Mouse (Mus musculus): Measurements from ENCODE around the gene 2210010C04Rik. TPM values are rescaled to one million over a fixed set of nuclear protein-coding genes. Genes with fewer than 3 reads are reported as not detected.

Gene 2210010C04Rik
- polyA plus RNA-seq, 1 experiment from 2014 or later = not detected

GRCm38 (mm10) chr6:41055581-41055980 lies 20.3 kb upstream of the 2210010C04Rik start:
- H3K4me3 ChIP-seq (ENCODE audit: low read depth, low read length) = no peak overlapping the region
- 43% methylated on average over 2 of the region's 2 CpGs for WGBS
- H3K4me1 ChIP-seq (replicated peaks; ENCODE audit: control insufficient read depth, insufficient read depth, low read length) = no peaks in the 10 kb centered on the region
- no peak overlapping the region for H3K4me2 ChIP-seq (ENCODE audit: low read depth, low read length, severe bottlenecking)
- H3K27ac ChIP-seq (ENCODE audit: low read depth, low read length) = no peak overlapping the region
- no peak for ATAC-seq (replicated peaks; ENCODE audit: low FRiP score)
- H3K36me3 ChIP-seq (ENCODE audit: control insufficient read depth, insufficient read depth, low read length) = no peaks in the 10 kb centered on the region
- peak; percentile 58 for DNase-seq (ENCODE audit: low spot score)
- no peak overlapping the region for H3K9ac ChIP-seq (ENCODE audit: low read length)
- no peaks in the 10 kb centered on the region for H3K9me3 ChIP-seq (ENCODE audit: control insufficient read depth, low read length)
- no peaks in the 10 kb centered on the region for H3K27me3 ChIP-seq (ENCODE audit: control insufficient read depth, insufficient read depth, low read length)

- 75% methylated on average over 2 of the region's 2 CpGs for WGBS
- H3K27ac ChIP-seq (ENCODE audit: low read depth, low read length) = no peak overlapping the region
- ATAC-seq (replicated peaks; ENCODE audit: low FRiP score) = no peak
These were observed 19.1 kb upstream of the 2210010C04Rik start for GRCm38 (mm10) chr6:41054379-41054778.

GRCm38 (mm10) chr6:41051824-41052223 lies 16.5 kb upstream of the 2210010C04Rik start:
- no peak for ATAC-seq (replicated peaks; ENCODE audit: low FRiP score)
- WGBS = 88% methylated on average over 4 of the region's 4 CpGs
- Histone ChIP-seq H3K27ac (ENCODE audit: low read depth, low read length) (no peak overlapping the region), H3K9ac (ENCODE audit: low read length) (no peak overlapping the region), H3K4me1 (replicated peaks; ENCODE audit: control insufficient read depth, insufficient read depth, low read length) (no peaks in the 10 kb centered on the region), H3K36me3 (ENCODE audit: control insufficient read depth, insufficient read depth, low read length) (no peaks in the 10 kb centered on the region), H3K27me3 (ENCODE audit: control insufficient read depth, insufficient read depth, low read length) (no peaks in the 10 kb centered on the region), H3K4me3 (ENCODE audit: low read depth, low read length) (no peak overlapping the region), H3K9me3 (ENCODE audit: control insufficient read depth, low read length) (no peaks in the 10 kb centered on the region), H3K4me2 (ENCODE audit: low read depth, low read length, severe bottlenecking) (no peak overlapping the region)
- DNase-seq (ENCODE audit: low spot score) = no peak

More at GRCm38 (mm10) chr6:41054379-41054778, 19.1 kb upstream of the 2210010C04Rik start:
- no peak for DNase-seq (ENCODE audit: low spot score)
- Histone ChIP-seq H3K27me3 (ENCODE audit: control insufficient read depth, insufficient read depth, low read length) (no peaks in the 10 kb centered on the region), H3K9ac (ENCODE audit: low read length) (no peak overlapping the region), H3K9me3 (ENCODE audit: control insufficient read depth, low read length) (no peaks in the 10 kb centered on the region), H3K4me3 (ENCODE audit: low read depth, low read length) (no peak overlapping the region), H3K36me3 (ENCODE audit: control insufficient read depth, insufficient read depth, low read length) (no peaks in the 10 kb centered on the region), H3K4me2 (ENCODE audit: low read depth, low read length, severe bottlenecking) (no peak overlapping the region), H3K4me1 (replicated peaks; ENCODE audit: control insufficient read depth, insufficient read depth, low read length) (no peaks in the 10 kb centered on the region)

GRCm38 (mm10) chr6:41048602-41049001 lies 13.3 kb upstream of the 2210010C04Rik start:
- H3K4me3 ChIP-seq (ENCODE audit: low read depth, low read length) = no peak overlapping the region
- ATAC-seq (replicated peaks; ENCODE audit: low FRiP score) (no peak), DNase-seq (ENCODE audit: low spot score) (no peak)

GRCm38 (mm10) chr6:41047961-41048360 lies 12.7 kb upstream of the 2210010C04Rik start:
- H3K27me3 ChIP-seq (ENCODE audit: control insufficient read depth, insufficient read depth, low read length) = no peaks in the 10 kb centered on the region
- H3K4me3 ChIP-seq (ENCODE audit: low read depth, low read length) = no peak overlapping the region
- H3K27ac ChIP-seq (ENCODE audit: low read depth, low read length) = no peak overlapping the region
- WGBS = 86% methylated on average over 1 of the region's 1 CpGs
- H3K4me1 ChIP-seq (replicated peaks; ENCODE audit: control insufficient read depth, insufficient read depth, low read length) = no peaks in the 10 kb centered on the region
- H3K9me3 ChIP-seq (ENCODE audit: control insufficient read depth, low read length) = no peaks in the 10 kb centered on the region
- ATAC-seq (replicated peaks; ENCODE audit: low FRiP score) (no peak), DNase-seq (ENCODE audit: low spot score) (no peak)
- no peaks in the 10 kb centered on the region for H3K36me3 ChIP-seq (ENCODE audit: control insufficient read depth, insufficient read depth, low read length)
- no peak overlapping the region for H3K9ac ChIP-seq (ENCODE audit: low read length)
- H3K4me2 ChIP-seq (ENCODE audit: low read depth, low read length, severe bottlenecking) = no peak overlapping the region

More at GRCm38 (mm10) chr6:41048602-41049001, 13.3 kb upstream of the 2210010C04Rik start:
- H3K9me3 ChIP-seq (ENCODE audit: control insufficient read depth, low read length) = no peaks in the 10 kb centered on the region
- H3K27me3 ChIP-seq (ENCODE audit: control insufficient read depth, insufficient read depth, low read length) = no peaks in the 10 kb centered on the region
- 88% methylated on average over 1 of the region's 1 CpGs for WGBS
- H3K9ac ChIP-seq (ENCODE audit: low read length) = no peak overlapping the region
- no peak overlapping the region for H3K27ac ChIP-seq (ENCODE audit: low read depth, low read length)
- H3K4me2 ChIP-seq (ENCODE audit: low read depth, low read length, severe bottlenecking) = no peak overlapping the region
- H3K4me1 ChIP-seq (replicated peaks; ENCODE audit: control insufficient read depth, insufficient read depth, low read length) = no peaks in the 10 kb centered on the region
- H3K36me3 ChIP-seq (ENCODE audit: control insufficient read depth, insufficient read depth, low read length) = no peaks in the 10 kb centered on the region

GRCm38 (mm10) chr6:41047202-41047601 lies 11.9 kb upstream of the 2210010C04Rik start:
- Histone ChIP-seq H3K4me1 (replicated peaks; ENCODE audit: control insufficient read depth, insufficient read depth, low read length) (no peaks in the 10 kb centered on the region), H3K27ac (ENCODE audit: low read depth, low read length) (no peak overlapping the region), H3K9ac (ENCODE audit: low read length) (no peak overlapping the region), H3K9me3 (ENCODE audit: control insufficient read depth, low read length) (no peaks in the 10 kb centered on the region), H3K36me3 (ENCODE audit: control insufficient read depth, insufficient read depth, low read length) (no peaks in the 10 kb centered on the region), H3K4me3 (ENCODE audit: low read depth, low read length) (no peak overlapping the region), H3K4me2 (ENCODE audit: low read depth, low read length, severe bottlenecking) (no peak overlapping the region), H3K27me3 (ENCODE audit: control insufficient read depth, insufficient read depth, low read length) (no peaks in the 10 kb centered on the region)
- no peak for ATAC-seq (replicated peaks; ENCODE audit: low FRiP score)
- WGBS = 81% methylated on average over 1 of the region's 1 CpGs
- DNase-seq (ENCODE audit: low spot score) = no peak

GRCm38 (mm10) chr6:41046553-41046952 lies 11.2 kb upstream of the 2210010C04Rik start:
- 71% methylated on average over 2 of the region's 2 CpGs for WGBS

GRCm38 (mm10) chr6:41044753-41045152 lies 9.4 kb upstream of the 2210010C04Rik start:
- Histone ChIP-seq H3K9ac (ENCODE audit: low read length) (no peak overlapping the region), H3K4me1 (replicated peaks; ENCODE audit: control insufficient read depth, insufficient read depth, low read length) (no peaks in the 10 kb centered on the region), H3K27ac (ENCODE audit: low read depth, low read length) (no peak overlapping the region), H3K36me3 (ENCODE audit: control insufficient read depth, insufficient read depth, low read length) (no peaks in the 10 kb centered on the region), H3K4me2 (ENCODE audit: low read depth, low read length, severe bottlenecking) (no peak overlapping the region), H3K27me3 (ENCODE audit: control insufficient read depth, insufficient read depth, low read length) (no peaks in the 10 kb centered on the region), H3K4me3 (ENCODE audit: low read depth, low read length) (no peak overlapping the region), H3K9me3 (ENCODE audit: control insufficient read depth, low read length) (no peaks in the 10 kb centered on the region)
- no peak for ATAC-seq (replicated peaks; ENCODE audit: low FRiP score)
- WGBS = 88% methylated on average over 1 of the region's 1 CpGs
- no peak for DNase-seq (ENCODE audit: low spot score)

More at GRCm38 (mm10) chr6:41046553-41046952, 11.2 kb upstream of the 2210010C04Rik start:
- H3K4me3 ChIP-seq (ENCODE audit: low read depth, low read length) = no peak overlapping the region
- no peaks in the 10 kb centered on the region for H3K27me3 ChIP-seq (ENCODE audit: control insufficient read depth, insufficient read depth, low read length)
- H3K4me1 ChIP-seq (replicated peaks; ENCODE audit: control insufficient read depth, insufficient read depth, low read length) = no peaks in the 10 kb centered on the region
- H3K9me3 ChIP-seq (ENCODE audit: control insufficient read depth, low read length) = no peaks in the 10 kb centered on the region
- ATAC-seq (replicated peaks; ENCODE audit: low FRiP score) = no peak
- no peak overlapping the region for H3K27ac ChIP-seq (ENCODE audit: low read depth, low read length)
- H3K4me2 ChIP-seq (ENCODE audit: low read depth, low read length, severe bottlenecking) = no peak overlapping the region
- no peak overlapping the region for H3K9ac ChIP-seq (ENCODE audit: low read length)
- H3K36me3 ChIP-seq (ENCODE audit: control insufficient read depth, insufficient read depth, low read length) = no peaks in the 10 kb centered on the region
- no peak for DNase-seq (ENCODE audit: low spot score)

- no peaks in the 10 kb centered on the region for H3K9me3 ChIP-seq (ENCODE audit: control insufficient read depth, low read length)
- H3K4me3 ChIP-seq (ENCODE audit: low read depth, low read length) = no peak overlapping the region
- WGBS = 76% methylated on average over 1 of the region's 1 CpGs
- no peaks in the 10 kb centered on the region for H3K36me3 ChIP-seq (ENCODE audit: control insufficient read depth, insufficient read depth, low read length)
- no peak overlapping the region for H3K4me2 ChIP-seq (ENCODE audit: low read depth, low read length, severe bottlenecking)
- H3K9ac ChIP-seq (ENCODE audit: low read length) = no peak overlapping the region
- DNase-seq (ENCODE audit: low spot score) (no peak), ATAC-seq (replicated peaks; ENCODE audit: low FRiP score) (no peak)
- no peak overlapping the region for H3K27ac ChIP-seq (ENCODE audit: low read depth, low read length)
- H3K4me1 ChIP-seq (replicated peaks; ENCODE audit: control insufficient read depth, insufficient read depth, low read length) = no peaks in the 10 kb centered on the region
- H3K27me3 ChIP-seq (ENCODE audit: control insufficient read depth, insufficient read depth, low read length) = no peaks in the 10 kb centered on the region
These were observed 9.0 kb upstream of the 2210010C04Rik start for GRCm38 (mm10) chr6:41044314-41044713.
